Mouse (Mus musculus): ENCODE results near the gene Tns1. TPM values are rescaled to one million over a fixed set of nuclear protein-coding genes. Genes with fewer than 3 reads are reported as not detected.

Gene Tns1
- polyA plus RNA-seq, 1 experiment from 2014 or later: 17.3 TPM

- Histone ChIP-seq H3K9ac (ENCODE audit: low read depth, low read length) (no peak overlapping the region), H3K36me3 (ENCODE audit: control insufficient read depth, insufficient read depth, low read length) (no peaks in the 10 kb centered on the region), H3K9me3 (ENCODE audit: control insufficient read depth, low read length) (no peaks in the 10 kb centered on the region), H3K4me1 (replicated peaks; ENCODE audit: control insufficient read depth, insufficient read depth, low read length) (0 out of 2 replicates have a peak, but pooled peaks cover 5% of the 10 kb centered on the region), H3K27me3 (ENCODE audit: control insufficient read depth, insufficient read depth, low read length) (no peaks in the 10 kb centered on the region), H3K4me3 (ENCODE audit: low read depth, low read length) (no peak overlapping the region), H3K4me2 (replicated peaks; ENCODE audit: low read depth, low read length) (no peak overlapping the region), H3K27ac (ENCODE audit: low read depth, low read length) (no peak overlapping the region)
- 68% methylated on average over 5 of the region's 5 CpGs for WGBS
- ATAC-seq (ENCODE audit: low FRiP score) (no peak), DNase-seq (ENCODE audit: low spot score) (no peak)
These were observed 151.5 kb downstream of the Tns1 start for GRCm38 (mm10) chr1:73972726-73973125.

DNA sequence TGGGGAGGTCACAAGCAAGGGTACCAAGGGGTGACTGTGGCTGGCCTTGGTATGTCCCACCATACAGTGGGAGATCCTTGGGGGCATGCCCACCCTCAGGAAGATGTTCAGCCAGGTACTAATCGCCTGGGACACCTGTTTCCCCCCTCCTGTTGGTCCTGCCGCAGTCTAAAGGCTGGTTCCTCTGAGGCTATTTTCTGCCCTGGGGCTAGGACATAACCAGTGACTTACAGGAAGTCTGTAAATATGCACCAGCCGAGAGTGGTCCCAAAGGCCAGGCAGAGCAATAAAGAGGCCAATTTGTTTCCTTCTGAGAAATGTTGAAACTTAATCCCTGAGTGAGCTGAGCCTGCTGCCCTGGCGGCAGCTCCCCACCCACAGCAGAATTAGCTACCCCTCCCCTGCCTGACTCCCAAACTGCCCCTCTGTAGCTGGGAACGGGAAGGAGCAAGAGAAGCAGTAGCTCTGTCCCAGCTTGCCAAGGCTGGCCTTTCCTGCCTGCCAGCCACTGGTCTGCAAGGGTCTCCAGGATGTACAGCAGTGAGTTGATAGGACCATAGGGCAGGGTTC is 154.0 kb downstream of the Tns1 start:
- WGBS: 37% methylated on average over 5 of the region's 5 CpGs
- no peaks in the 10 kb centered on the region for H3K9me3 ChIP-seq (ENCODE audit: control insufficient read depth, low read length)
- H3K36me3 ChIP-seq (ENCODE audit: control insufficient read depth, insufficient read depth, low read length): no peaks in the 10 kb centered on the region
- H3K4me2 ChIP-seq (replicated peaks; ENCODE audit: low read depth, low read length): no peak overlapping the region
- H3K9ac ChIP-seq (ENCODE audit: low read depth, low read length): no peak overlapping the region
- no peak overlapping the region for H3K4me3 ChIP-seq (ENCODE audit: low read depth, low read length)
- no peak overlapping the region for H3K27ac ChIP-seq (ENCODE audit: low read depth, low read length)
- DNase-seq (ENCODE audit: low spot score): no peak
- H3K4me1 ChIP-seq (replicated peaks; ENCODE audit: control insufficient read depth, insufficient read depth, low read length): 0 out of 2 replicates have a peak, but pooled peaks cover 5% of the 10 kb centered on the region
- H3K27me3 ChIP-seq (ENCODE audit: control insufficient read depth, insufficient read depth, low read length): no peaks in the 10 kb centered on the region
- ATAC-seq (ENCODE audit: low FRiP score): no peak

- 12% methylated on average over 13 of the region's 13 CpGs for WGBS
- Histone ChIP-seq H3K27ac (ENCODE audit: low read depth, low read length) (no peak overlapping the region), H3K9ac (ENCODE audit: low read depth, low read length) (no peak overlapping the region), H3K4me1 (replicated peaks; ENCODE audit: control insufficient read depth, insufficient read depth, low read length) (0 out of 2 replicates have a peak, but pooled peaks cover 5% of the 10 kb centered on the region), H3K4me2 (replicated peaks; ENCODE audit: low read depth, low read length) (no peak overlapping the region), H3K27me3 (ENCODE audit: control insufficient read depth, insufficient read depth, low read length) (no peaks in the 10 kb centered on the region), H3K4me3 (ENCODE audit: low read depth, low read length) (no peak overlapping the region), H3K36me3 (ENCODE audit: control insufficient read depth, insufficient read depth, low read length) (no peaks in the 10 kb centered on the region), H3K9me3 (ENCODE audit: control insufficient read depth, low read length) (no peaks in the 10 kb centered on the region)
- DNase-seq (ENCODE audit: low spot score) (peak; percentile 29), ATAC-seq (ENCODE audit: low FRiP score) (no peak)
These were observed 155.3 kb downstream of the Tns1 start for GRCm38 (mm10) chr1:73968712-73969511.

DNA sequence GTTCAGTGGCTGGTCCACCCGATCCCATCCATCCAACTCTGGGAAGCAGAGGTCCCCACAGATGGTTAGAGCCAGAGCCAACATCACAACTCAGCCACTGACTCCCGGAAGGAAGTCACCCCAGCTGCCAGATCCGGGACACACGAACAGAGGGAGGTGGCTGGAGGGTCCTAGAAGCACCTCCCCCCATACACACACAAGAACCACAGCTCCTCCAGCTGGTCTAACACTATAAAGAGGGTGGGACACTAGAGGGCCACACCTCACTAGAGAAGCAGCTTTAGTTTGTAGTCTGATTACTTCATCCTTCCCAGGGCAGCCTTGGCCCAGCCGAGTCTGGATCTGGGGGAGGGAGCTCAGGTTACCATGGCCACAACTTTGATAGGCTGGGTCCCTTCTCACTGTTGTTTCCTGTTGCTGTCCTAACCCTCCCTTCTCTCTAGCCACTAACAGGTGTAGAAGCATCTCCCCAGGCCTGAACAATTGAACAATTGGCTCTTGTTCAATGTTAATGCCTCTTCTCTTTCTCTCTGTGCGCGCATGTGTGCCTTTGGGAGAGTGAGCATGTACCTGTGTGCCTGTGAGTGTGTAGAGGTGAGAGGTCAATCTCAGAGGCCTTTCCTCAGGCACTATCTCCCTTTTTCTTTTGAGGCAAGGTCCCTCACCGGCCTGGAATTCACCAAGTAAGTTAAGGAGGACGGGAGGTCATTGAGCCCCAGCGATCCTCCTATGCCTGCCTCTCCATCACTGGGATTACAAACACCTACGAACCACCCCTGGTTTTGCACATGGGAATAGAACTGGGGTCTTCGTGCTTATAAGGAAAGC is 157.6 kb downstream of the Tns1 start:
- Histone ChIP-seq H3K9me3 (ENCODE audit: control insufficient read depth, low read length) (no peaks in the 10 kb centered on the region), H3K36me3 (ENCODE audit: control insufficient read depth, insufficient read depth, low read length) (no peaks in the 10 kb centered on the region), H3K4me3 (ENCODE audit: low read depth, low read length) (no peak overlapping the region), H3K27me3 (ENCODE audit: control insufficient read depth, insufficient read depth, low read length) (no peaks in the 10 kb centered on the region), H3K9ac (ENCODE audit: low read depth, low read length) (no peak overlapping the region), H3K4me2 (replicated peaks; ENCODE audit: low read depth, low read length) (no peak overlapping the region), H3K27ac (ENCODE audit: low read depth, low read length) (no peak overlapping the region), H3K4me1 (replicated peaks; ENCODE audit: control insufficient read depth, insufficient read depth, low read length) (peaks cover 5% of the 10 kb centered on the region; the same call in 1 of the 2 replicates)
- DNase-seq (ENCODE audit: low spot score) (no peak), ATAC-seq (ENCODE audit: low FRiP score) (no peak)
- WGBS: 69% methylated on average over 12 of the region's 12 CpGs

DNA sequence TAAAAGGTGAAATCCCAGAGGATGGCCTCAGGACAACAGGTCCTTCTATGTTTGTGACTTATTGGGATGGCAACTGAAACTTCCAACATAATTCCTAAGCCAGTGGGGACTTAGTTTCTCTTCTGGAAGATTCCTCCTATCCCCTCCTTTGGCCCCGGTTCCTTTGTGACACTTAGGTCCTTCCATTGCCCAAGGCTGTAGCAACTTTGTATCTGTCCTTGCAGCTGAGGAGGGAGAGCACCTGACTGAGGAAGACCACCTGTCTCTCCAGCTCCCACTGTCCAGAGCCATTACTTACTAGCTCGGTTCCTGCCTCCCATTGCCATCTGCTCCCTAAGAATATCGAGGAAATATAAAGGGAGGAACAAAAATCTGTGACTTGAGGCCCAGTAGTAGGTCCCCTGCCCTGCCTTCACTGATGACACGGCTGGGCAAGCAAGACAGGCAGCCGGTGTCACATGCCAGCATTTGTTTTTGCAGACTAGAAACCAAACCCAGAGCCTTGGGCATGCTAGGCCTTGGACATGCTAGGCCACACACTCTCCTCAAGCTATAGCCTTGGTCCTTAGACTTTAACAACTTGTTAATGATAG is 160.0 kb downstream of the Tns1 start:
- no peak overlapping the region for H3K27ac ChIP-seq (ENCODE audit: low read depth, low read length)
- DNase-seq (ENCODE audit: low spot score) (no peak), ATAC-seq (ENCODE audit: low FRiP score) (no peak)
- H3K4me1 ChIP-seq (replicated peaks; ENCODE audit: control insufficient read depth, insufficient read depth, low read length): peaks cover 4% of the 10 kb centered on the region; the same call in 1 of the 2 replicates
- no peaks in the 10 kb centered on the region for H3K36me3 ChIP-seq (ENCODE audit: control insufficient read depth, insufficient read depth, low read length)
- no peak overlapping the region for H3K9ac ChIP-seq (ENCODE audit: low read depth, low read length)
- H3K4me2 ChIP-seq (replicated peaks; ENCODE audit: low read depth, low read length): no peak overlapping the region
- H3K9me3 ChIP-seq (ENCODE audit: control insufficient read depth, low read length): no peaks in the 10 kb centered on the region
- H3K27me3 ChIP-seq (ENCODE audit: control insufficient read depth, insufficient read depth, low read length): no peaks in the 10 kb centered on the region
- 88% methylated on average over 5 of the region's 5 CpGs for WGBS
- H3K4me3 ChIP-seq (ENCODE audit: low read depth, low read length): no peak overlapping the region

GRCm38 (mm10) chr1:73963626-73964025 is 160.6 kb downstream of the Tns1 start:
- Histone ChIP-seq H3K9me3 (ENCODE audit: control insufficient read depth, low read length) (no peaks in the 10 kb centered on the region), H3K4me3 (ENCODE audit: low read depth, low read length) (no peak overlapping the region), H3K4me2 (replicated peaks; ENCODE audit: low read depth, low read length) (no peak overlapping the region), H3K9ac (ENCODE audit: low read depth, low read length) (no peak overlapping the region), H3K27ac (ENCODE audit: low read depth, low read length) (peak overlapping the region; percentile 7; the same call in 1 of the 2 replicates), H3K27me3 (ENCODE audit: control insufficient read depth, insufficient read depth, low read length) (no peaks in the 10 kb centered on the region), H3K36me3 (ENCODE audit: control insufficient read depth, insufficient read depth, low read length) (no peaks in the 10 kb centered on the region), H3K4me1 (replicated peaks; ENCODE audit: control insufficient read depth, insufficient read depth, low read length) (no peaks in the 10 kb centered on the region; the same call in 1 of the 2 replicates)
- DNase-seq (ENCODE audit: low spot score) (no peak), ATAC-seq (ENCODE audit: low FRiP score) (no peak)
- 50% methylated on average over 8 of the region's 8 CpGs for WGBS

GRCm38 (mm10) chr1:73962668-73963371 is 161.4 kb downstream of the Tns1 start:
- ATAC-seq (ENCODE audit: low FRiP score) (peak; percentile 86), DNase-seq (ENCODE audit: low spot score) (peak; percentile 68)
- H3K27me3 ChIP-seq (ENCODE audit: control insufficient read depth, insufficient read depth, low read length): no peaks in the 10 kb centered on the region
- WGBS: 13% methylated on average over 12 of the region's 12 CpGs
- H3K4me3 ChIP-seq (ENCODE audit: low read depth, low read length): no peak overlapping the region
- 0 out of 2 replicates have a peak overlapping the region, but pooled peaks have one; percentile 7 for H3K27ac ChIP-seq (ENCODE audit: low read depth, low read length)
- H3K36me3 ChIP-seq (ENCODE audit: control insufficient read depth, insufficient read depth, low read length): no peaks in the 10 kb centered on the region
- no peaks in the 10 kb centered on the region; the same call in 1 of the 2 replicates for H3K4me1 ChIP-seq (replicated peaks; ENCODE audit: control insufficient read depth, insufficient read depth, low read length)
- H3K9me3 ChIP-seq (ENCODE audit: control insufficient read depth, low read length): no peaks in the 10 kb centered on the region
- H3K9ac ChIP-seq (ENCODE audit: low read depth, low read length): 0 out of 2 replicates have a peak overlapping the region, but pooled peaks have one; percentile 19
- H3K4me2 ChIP-seq (replicated peaks; ENCODE audit: low read depth, low read length): no peak overlapping the region

GRCm38 (mm10) chr1:73962049-73962448 is 162.2 kb downstream of the Tns1 start:
- H3K9me3 ChIP-seq (ENCODE audit: control insufficient read depth, low read length): no peaks in the 10 kb centered on the region
- H3K36me3 ChIP-seq (ENCODE audit: control insufficient read depth, insufficient read depth, low read length): no peaks in the 10 kb centered on the region
- H3K4me2 ChIP-seq (replicated peaks; ENCODE audit: low read depth, low read length): no peak overlapping the region
- ATAC-seq (ENCODE audit: low FRiP score): no peak
- H3K4me3 ChIP-seq (ENCODE audit: low read depth, low read length): no peak overlapping the region
- no peak for DNase-seq (ENCODE audit: low spot score)
- no peaks in the 10 kb centered on the region for H3K27me3 ChIP-seq (ENCODE audit: control insufficient read depth, insufficient read depth, low read length)
- H3K27ac ChIP-seq (ENCODE audit: low read depth, low read length): no peak overlapping the region
- WGBS: 91% methylated on average over 5 of the region's 5 CpGs
- H3K4me1 ChIP-seq (replicated peaks; ENCODE audit: control insufficient read depth, insufficient read depth, low read length): no peaks in the 10 kb centered on the region; the same call in 1 of the 2 replicates
- no peak overlapping the region for H3K9ac ChIP-seq (ENCODE audit: low read depth, low read length)
